Mouse (Mus musculus): ENCODE measurements around the gene Abcg4. TPM values are rescaled to one million over a fixed set of nuclear protein-coding genes. Genes with fewer than 3 reads are reported as not detected.

Abcg4 gene
- polyA plus RNA-seq, 1 experiment from 2014 or later = 7.1 TPM

DNA sequence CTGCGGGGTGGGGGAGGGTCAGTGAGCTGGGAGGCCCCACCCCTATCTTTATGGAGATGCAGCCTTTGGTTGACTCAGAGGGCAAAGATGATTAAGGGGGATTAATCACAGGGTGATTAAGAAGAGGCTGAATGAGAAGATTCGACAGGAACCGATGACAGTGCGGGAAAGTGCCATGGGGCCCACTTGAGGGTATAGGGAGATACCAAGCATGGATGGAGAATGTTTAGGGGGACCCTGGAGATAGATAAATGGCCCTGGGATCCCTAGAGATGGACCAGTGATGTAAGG, 25.8 kb upstream of the Abcg4 start:
- H3K36me3 ChIP-seq (ENCODE audit: control insufficient read depth, insufficient read depth, low read length) = peaks cover 59% of the 10 kb centered on the region
- H3K9ac ChIP-seq (ENCODE audit: low read length) = no peak overlapping the region
- 62% methylated on average over 4 of the region's 4 CpGs for WGBS

DNA sequence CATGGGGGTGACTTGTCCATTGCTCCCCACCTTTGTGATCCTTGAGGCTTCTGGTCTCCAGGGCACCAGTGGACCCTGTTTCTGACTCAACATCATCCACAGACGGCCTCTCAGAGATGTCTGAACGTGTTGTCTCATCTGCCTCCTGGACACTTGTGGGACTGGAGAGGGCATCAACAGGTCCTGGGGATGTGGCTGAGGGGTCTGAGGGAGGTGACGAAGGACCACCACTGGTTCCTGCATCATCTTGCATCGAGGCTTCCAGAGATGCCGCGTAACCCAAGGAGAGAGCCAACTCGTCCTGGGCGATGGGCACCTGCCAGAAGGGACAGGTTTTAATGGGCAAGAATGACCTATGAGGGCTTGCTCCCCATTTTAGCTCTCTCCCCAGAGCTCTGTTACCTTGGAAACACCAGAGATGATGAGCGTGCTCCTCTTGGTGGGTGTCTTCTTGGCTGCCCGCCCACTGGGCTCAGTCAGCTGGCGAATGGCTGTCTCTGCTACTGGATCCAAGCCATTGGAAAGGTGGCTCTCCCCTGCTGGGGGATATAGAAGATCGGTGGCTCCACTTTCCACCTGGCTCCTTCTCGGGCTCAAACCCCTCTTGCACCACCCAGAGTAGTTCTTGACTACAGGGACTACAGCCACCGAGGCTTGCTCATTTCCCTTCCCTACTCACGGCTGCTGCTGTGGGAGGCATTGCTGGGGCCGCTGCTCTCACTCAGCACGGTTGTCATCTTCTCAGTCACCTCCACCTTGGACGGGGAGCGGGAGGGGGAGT, 25.3 kb upstream of the Abcg4 start:
- Histone ChIP-seq H3K36me3 (ENCODE audit: control insufficient read depth, insufficient read depth, low read length) (peaks cover 61% of the 10 kb centered on the region), H3K4me2 (ENCODE audit: low read length) (no peak overlapping the region), H3K27me3 (replicated peaks; ENCODE audit: control insufficient read depth, insufficient read depth, low read length) (no peaks in the 10 kb centered on the region), H3K4me1 (ENCODE audit: control insufficient read depth, insufficient read depth, low read length) (peaks cover 10% of the 10 kb centered on the region), H3K27ac (ENCODE audit: low read depth, low read length) (no peak overlapping the region), H3K9me3 (replicated peaks; ENCODE audit: control insufficient read depth, low read length) (no peaks in the 10 kb centered on the region), H3K9ac (ENCODE audit: low read length) (no peak overlapping the region), H3K4me3 (ENCODE audit: low read depth, low read length) (no peak overlapping the region)
- DNase-seq (ENCODE audit: low spot score) (peak; percentile 50), ATAC-seq (no peak)
- WGBS = 73% methylated on average over 19 of the region's 19 CpGs

More for the DNA sequence above, 25.8 kb upstream of the Abcg4 start:
- ATAC-seq (no peak), DNase-seq (ENCODE audit: low spot score) (no peak)
- no peaks in the 10 kb centered on the region for H3K9me3 ChIP-seq (replicated peaks; ENCODE audit: control insufficient read depth, low read length)
- no peak overlapping the region for H3K4me3 ChIP-seq (ENCODE audit: low read depth, low read length)
- peaks cover 15% of the 10 kb centered on the region for H3K4me1 ChIP-seq (ENCODE audit: control insufficient read depth, insufficient read depth, low read length)
- no peak overlapping the region for H3K4me2 ChIP-seq (ENCODE audit: low read length)
- no peaks in the 10 kb centered on the region for H3K27me3 ChIP-seq (replicated peaks; ENCODE audit: control insufficient read depth, insufficient read depth, low read length)
- H3K27ac ChIP-seq (ENCODE audit: low read depth, low read length) = no peak overlapping the region

DNA sequence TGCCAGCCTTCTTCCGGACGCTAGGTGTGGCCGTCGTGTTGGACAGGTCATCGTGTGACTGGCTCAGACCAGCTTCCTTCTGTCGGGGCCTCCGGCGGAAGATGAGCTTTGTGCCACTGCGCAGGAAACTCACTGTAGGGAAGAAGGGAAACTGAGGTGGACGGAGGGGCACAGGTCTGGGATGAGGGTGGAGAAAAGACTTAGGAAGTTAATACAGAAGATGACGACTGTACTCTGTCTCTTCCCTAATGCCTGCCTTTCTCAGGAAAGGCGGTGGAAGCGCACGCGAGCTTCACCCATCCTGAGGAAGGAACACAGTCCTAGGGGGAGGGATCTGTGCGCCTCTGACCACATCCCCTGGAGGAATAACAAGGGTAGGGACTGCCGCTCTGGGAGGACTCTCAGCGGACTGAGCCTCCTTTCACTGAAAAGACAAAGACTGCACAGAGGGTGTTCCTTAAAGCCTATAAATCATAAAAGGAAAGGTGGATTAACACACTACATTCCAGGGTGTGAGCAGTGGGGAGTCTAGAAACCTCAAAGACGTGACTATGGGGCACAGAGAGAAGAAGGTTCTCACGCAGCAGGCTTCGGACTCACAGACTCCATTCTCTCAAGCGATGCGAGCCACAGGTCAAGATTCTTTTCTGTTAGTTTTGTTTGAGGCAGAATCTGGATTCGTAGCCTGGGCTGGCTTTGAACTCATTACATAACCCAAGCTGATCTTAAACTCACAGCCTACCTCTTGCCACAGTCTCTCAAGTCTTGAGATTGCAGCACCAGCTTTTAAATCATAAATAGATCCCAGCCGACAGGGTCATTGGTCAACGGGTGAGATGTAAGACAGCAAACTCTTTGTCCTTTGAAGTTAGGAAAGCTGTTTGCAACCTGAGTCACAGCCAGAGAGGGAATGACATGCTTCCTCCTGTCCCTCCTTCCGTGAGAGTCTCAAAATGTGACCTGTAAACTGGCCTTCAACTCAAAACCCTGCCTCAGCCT, 23.0 kb upstream of the Abcg4 start:
- H3K36me3 ChIP-seq (ENCODE audit: control insufficient read depth, insufficient read depth, low read length) = peaks cover 53% of the 10 kb centered on the region
- DNase-seq (ENCODE audit: low spot score) = no peak

GRCm38 (mm10) chr9:44310750-44311135, 22.3 kb upstream of the Abcg4 start:
- no peak overlapping the region for H3K4me2 ChIP-seq (ENCODE audit: low read length)
- H3K4me3 ChIP-seq (ENCODE audit: low read depth, low read length) = no peak overlapping the region
- H3K27me3 ChIP-seq (replicated peaks; ENCODE audit: control insufficient read depth, insufficient read depth, low read length) = no peaks in the 10 kb centered on the region
- no peak overlapping the region for H3K27ac ChIP-seq (ENCODE audit: low read depth, low read length)
- WGBS = 29% methylated on average over 10 of the region's 10 CpGs
- DNase-seq (ENCODE audit: low spot score) (no peak), ATAC-seq (no peak)
- no peak overlapping the region for H3K9ac ChIP-seq (ENCODE audit: low read length)
- H3K36me3 ChIP-seq (ENCODE audit: control insufficient read depth, insufficient read depth, low read length) = peaks cover 47% of the 10 kb centered on the region
- H3K9me3 ChIP-seq (replicated peaks; ENCODE audit: control insufficient read depth, low read length) = no peaks in the 10 kb centered on the region
- H3K4me1 ChIP-seq (ENCODE audit: control insufficient read depth, insufficient read depth, low read length) = no peaks in the 10 kb centered on the region

More for the DNA sequence above, 23.0 kb upstream of the Abcg4 start:
- H3K27me3 ChIP-seq (replicated peaks; ENCODE audit: control insufficient read depth, insufficient read depth, low read length) = no peaks in the 10 kb centered on the region
- H3K4me3 ChIP-seq (ENCODE audit: low read depth, low read length) = no peak overlapping the region
- no peaks in the 10 kb centered on the region for H3K9me3 ChIP-seq (replicated peaks; ENCODE audit: control insufficient read depth, low read length)
- 0 out of 2 replicates have a peak overlapping the region, but pooled peaks have one; percentile 22 for H3K9ac ChIP-seq (ENCODE audit: low read length)
- H3K4me1 ChIP-seq (ENCODE audit: control insufficient read depth, insufficient read depth, low read length) = no peaks in the 10 kb centered on the region
- no peak overlapping the region for H3K4me2 ChIP-seq (ENCODE audit: low read length)
- ATAC-seq = no peak
- WGBS = 7% methylated on average over 27 of the region's 27 CpGs
- no peak overlapping the region for H3K27ac ChIP-seq (ENCODE audit: low read depth, low read length)

- H3K36me3 ChIP-seq (ENCODE audit: control insufficient read depth, insufficient read depth, low read length) = peaks cover 37% of the 10 kb centered on the region
- H3K9ac ChIP-seq (ENCODE audit: low read length) = no peak overlapping the region
- no peak overlapping the region for H3K4me2 ChIP-seq (ENCODE audit: low read length)
- no peak overlapping the region for H3K27ac ChIP-seq (ENCODE audit: low read depth, low read length)
- WGBS = 64% methylated on average over 3 of the region's 3 CpGs
- peaks cover under 1% of the 10 kb centered on the region for H3K4me1 ChIP-seq (ENCODE audit: control insufficient read depth, insufficient read depth, low read length)
- H3K27me3 ChIP-seq (replicated peaks; ENCODE audit: control insufficient read depth, insufficient read depth, low read length) = no peaks in the 10 kb centered on the region
- DNase-seq (ENCODE audit: low spot score) = no peak
- ATAC-seq = no peak
- H3K4me3 ChIP-seq (ENCODE audit: low read depth, low read length) = no peak overlapping the region
- H3K9me3 ChIP-seq (replicated peaks; ENCODE audit: control insufficient read depth, low read length) = no peaks in the 10 kb centered on the region
Measured at GRCm38 (mm10) chr9:44309756-44310155, 21.3 kb upstream of the Abcg4 start.

- no peak for ATAC-seq
- DNase-seq (ENCODE audit: low spot score) = no peak
- 88% methylated on average over 2 of the region's 2 CpGs for WGBS
Measured at GRCm38 (mm10) chr9:44307248-44307647, 18.8 kb upstream of the Abcg4 start.

DNA sequence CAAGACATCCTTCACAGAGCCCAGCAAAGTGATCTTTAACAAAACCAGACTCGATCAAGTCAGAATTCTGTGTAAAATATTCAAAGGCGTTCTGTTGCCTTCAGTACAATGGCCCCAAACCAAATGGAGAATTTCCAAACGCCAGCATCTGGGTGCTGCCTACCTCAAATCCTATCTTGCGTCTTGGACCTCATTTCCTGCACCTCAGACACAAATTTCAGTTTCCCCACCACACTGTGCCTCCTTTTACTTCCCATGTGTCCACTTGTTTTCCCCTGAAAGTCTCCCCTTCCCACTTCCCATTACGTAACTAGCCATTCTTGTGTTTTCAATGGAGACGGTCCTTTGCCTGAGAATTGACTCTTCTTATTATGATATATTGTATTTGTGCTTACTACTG, 18.1 kb upstream of the Abcg4 start:
- DNase-seq (ENCODE audit: low spot score) (no peak), ATAC-seq (no peak)
- Histone ChIP-seq H3K9me3 (replicated peaks; ENCODE audit: control insufficient read depth, low read length) (no peaks in the 10 kb centered on the region), H3K4me1 (ENCODE audit: control insufficient read depth, insufficient read depth, low read length) (peaks cover 3% of the 10 kb centered on the region), H3K27me3 (replicated peaks; ENCODE audit: control insufficient read depth, insufficient read depth, low read length) (no peaks in the 10 kb centered on the region), H3K4me2 (ENCODE audit: low read length) (no peak overlapping the region), H3K9ac (ENCODE audit: low read length) (no peak overlapping the region), H3K27ac (ENCODE audit: low read depth, low read length) (no peak overlapping the region), H3K36me3 (ENCODE audit: control insufficient read depth, insufficient read depth, low read length) (peaks cover 31% of the 10 kb centered on the region), H3K4me3 (ENCODE audit: low read depth, low read length) (no peak overlapping the region)
- 89% methylated on average over 6 of the region's 6 CpGs for WGBS

More at GRCm38 (mm10) chr9:44307248-44307647, 18.8 kb upstream of the Abcg4 start:
- no peak overlapping the region for H3K4me2 ChIP-seq (ENCODE audit: low read length)
- peaks cover 3% of the 10 kb centered on the region for H3K4me1 ChIP-seq (ENCODE audit: control insufficient read depth, insufficient read depth, low read length)
- H3K9ac ChIP-seq (ENCODE audit: low read length) = no peak overlapping the region
- H3K4me3 ChIP-seq (ENCODE audit: low read depth, low read length) = no peak overlapping the region
- no peaks in the 10 kb centered on the region for H3K9me3 ChIP-seq (replicated peaks; ENCODE audit: control insufficient read depth, low read length)
- no peaks in the 10 kb centered on the region for H3K27me3 ChIP-seq (replicated peaks; ENCODE audit: control insufficient read depth, insufficient read depth, low read length)
- peaks cover 24% of the 10 kb centered on the region for H3K36me3 ChIP-seq (ENCODE audit: control insufficient read depth, insufficient read depth, low read length)
- H3K27ac ChIP-seq (ENCODE audit: low read depth, low read length) = no peak overlapping the region

DNA sequence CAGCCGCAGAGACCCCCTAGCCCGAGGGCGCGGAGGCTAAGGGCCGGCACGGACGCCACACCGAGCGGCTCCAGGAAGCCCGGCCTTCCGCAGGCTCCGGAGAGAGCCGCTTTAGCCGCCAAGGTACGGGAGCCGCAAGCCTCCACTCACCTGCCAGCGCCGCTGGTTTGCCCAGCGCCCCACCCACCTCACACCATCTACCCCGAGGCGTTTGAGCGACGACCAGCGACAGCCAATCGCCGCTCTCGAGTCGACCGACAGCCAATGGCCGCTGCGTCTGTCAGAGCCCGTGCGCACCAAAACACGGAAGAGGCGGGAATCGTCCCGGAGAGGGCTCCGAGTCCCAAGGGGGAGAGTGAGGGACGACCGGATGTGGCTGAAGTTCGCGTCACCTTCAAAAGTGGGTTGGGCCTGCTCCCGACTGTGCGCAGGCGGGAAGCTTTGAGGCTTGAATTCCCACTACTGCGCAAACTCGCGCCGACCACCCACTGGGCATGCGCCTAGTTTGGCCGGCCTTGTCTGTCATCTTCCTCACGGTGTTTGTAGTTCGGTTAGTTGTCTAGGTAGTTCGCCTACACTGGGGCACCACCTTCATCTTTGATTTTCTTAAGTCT, 17.2 kb upstream of the Abcg4 start, which contains the start of gene Hinfp:
Gene Hinfp, minus strand, starts transcription at position 206 of the 614 bp plus-strand sequence.
- peak within 1 kb of the TSS; percentile 63; the same call in 1 of the 2 replicates for H3K27ac ChIP-seq (ENCODE audit: low read depth, low read length)
- H3K9ac ChIP-seq (ENCODE audit: low read length) = peak within 1 kb of the TSS; percentile 91
- peak; percentile 100 for ATAC-seq
- no peaks in the 10 kb centered on the region for H3K27me3 ChIP-seq (replicated peaks; ENCODE audit: control insufficient read depth, insufficient read depth, low read length)
- H3K4me2 ChIP-seq (ENCODE audit: low read length) = peak within 1 kb of the TSS; percentile 85
- no peaks in the 10 kb centered on the region for H3K9me3 ChIP-seq (replicated peaks; ENCODE audit: control insufficient read depth, low read length)
- H3K4me1 ChIP-seq (ENCODE audit: control insufficient read depth, insufficient read depth, low read length) = peaks cover 3% of the 10 kb centered on the region
- peak; percentile 100 for DNase-seq (ENCODE audit: low spot score)
- under 1% methylated on average over 54 of the region's 54 CpGs for WGBS
- peak within 1 kb of the TSS; percentile 94 for H3K4me3 ChIP-seq (ENCODE audit: low read depth, low read length)
- peaks cover 35% of the 10 kb centered on the region for H3K36me3 ChIP-seq (ENCODE audit: control insufficient read depth, insufficient read depth, low read length)

Measured in forebrain, embryonic 14.5 days (tissue).